Mouse (Mus musculus): ENCODE data around the gene Gm5244. TPM values are rescaled to one million over a fixed set of nuclear protein-coding genes. Genes with fewer than 3 reads are reported as not detected.

The Gm5244 gene
- total RNA-seq (2021): not detected
- long read RNA-seq: 0 reads

DNA sequence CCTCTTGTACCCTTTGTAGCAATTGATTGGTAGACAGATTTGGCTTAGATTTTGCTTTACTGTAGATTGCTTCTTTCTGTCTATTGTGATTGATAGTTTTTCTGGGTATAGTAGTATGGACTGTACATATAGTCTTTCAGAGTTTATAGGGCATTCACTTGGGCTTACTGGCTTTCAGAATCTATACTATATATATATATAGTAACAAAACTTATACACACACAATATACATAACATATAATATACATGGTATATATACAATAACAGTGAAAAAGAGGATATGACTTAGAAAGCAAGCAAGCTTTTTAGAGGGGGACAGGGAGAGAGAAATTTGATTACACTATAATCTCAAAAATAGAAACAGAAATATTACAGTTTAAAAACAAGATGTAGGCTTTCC lies at the start of gene Gm5244:
Gene Gm5244, plus strand, starts transcription at position 301 of the 400 bp plus-strand sequence.
- DNase-seq (ENCODE audit: low spot score in 2 of 2): no peak

DNA sequence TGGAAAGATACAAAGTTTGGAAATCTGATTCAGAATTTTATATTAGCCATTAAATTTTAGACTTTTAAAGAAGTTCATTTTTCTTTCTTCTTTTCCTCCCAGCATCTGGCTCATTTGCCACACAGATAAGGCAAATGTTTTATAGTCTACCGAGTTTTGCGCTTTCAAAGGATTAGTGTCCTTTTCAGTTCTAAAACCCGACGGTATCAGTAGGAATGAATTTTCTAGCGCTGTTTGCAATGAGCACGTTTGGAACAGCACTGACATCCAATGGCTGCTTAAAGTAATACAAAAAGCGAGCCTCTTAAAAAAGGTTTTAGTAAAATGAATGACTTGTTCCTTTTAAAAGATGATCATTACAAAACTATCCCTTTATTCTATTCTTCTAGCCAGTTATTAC lies 49.4 kb upstream of the Gm5244 start:
- DNase-seq (ENCODE audit: low spot score in 2 of 2): peak; percentile 11 to 66

DNA sequence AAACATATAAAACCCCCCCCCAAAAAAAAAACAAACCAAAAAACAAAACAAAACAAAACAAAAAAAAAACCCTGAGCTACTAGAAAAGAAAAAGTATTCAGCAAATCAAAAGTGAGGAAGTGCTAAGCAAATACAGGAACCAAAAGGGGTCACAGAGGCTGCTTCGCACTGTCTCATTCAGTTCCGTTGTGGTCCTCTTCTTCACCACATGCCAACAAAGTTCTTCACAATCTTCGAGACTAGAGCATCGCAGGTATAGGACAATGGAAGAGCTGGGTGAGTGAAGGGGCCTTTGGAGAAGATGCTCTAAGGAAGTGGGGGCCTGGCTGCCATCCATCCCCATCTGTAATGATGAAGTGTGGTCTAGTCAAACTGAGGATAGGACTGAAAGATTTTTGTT lies 48.1 kb upstream of the Gm5244 start:
- no peak for DNase-seq (ENCODE audit: low spot score in 2 of 2)

DNA sequence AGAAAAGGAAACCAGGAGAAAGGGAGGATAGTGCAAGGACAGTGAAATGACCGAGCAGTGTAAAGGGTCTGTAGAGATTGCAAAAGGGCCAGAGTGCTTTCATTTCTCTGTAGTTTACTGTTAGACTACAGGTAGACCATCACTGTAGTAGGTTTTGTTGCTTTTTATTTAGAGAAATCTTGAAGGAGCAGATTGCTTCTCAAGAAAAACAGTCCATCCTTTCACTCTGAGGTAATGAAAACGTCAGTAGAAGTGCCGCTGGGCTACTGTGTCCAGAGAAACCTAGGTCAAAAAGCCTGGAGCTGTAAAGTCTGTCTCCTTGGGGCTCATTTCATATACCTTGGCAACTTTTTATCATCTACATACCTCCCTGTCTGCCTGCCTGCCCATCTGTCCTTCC lies 47.4 kb upstream of the Gm5244 start:
- no peak for DNase-seq (ENCODE audit: low spot score in 2 of 2)

DNA sequence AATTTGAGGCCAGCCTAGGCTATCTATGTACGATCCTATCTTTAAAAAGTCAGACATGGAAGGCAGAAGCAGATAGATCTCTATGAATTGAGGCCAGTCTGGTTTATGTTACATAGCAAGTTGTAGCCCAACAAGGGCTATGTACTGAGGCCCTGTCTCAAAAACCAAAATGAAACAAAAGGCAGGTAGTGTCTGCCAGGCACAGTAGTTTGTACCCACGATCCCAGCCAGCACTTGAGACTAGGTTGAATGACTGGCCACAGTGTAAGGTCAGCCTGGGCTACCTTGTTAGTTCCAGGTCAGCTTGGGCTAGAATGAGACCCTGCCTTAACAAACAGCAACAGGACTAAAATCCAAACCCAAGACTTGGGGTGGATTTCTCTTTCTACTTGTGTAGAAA lies 45.9 kb upstream of the Gm5244 start:
- DNase-seq (ENCODE audit: low spot score in 2 of 2): no peak

DNA sequence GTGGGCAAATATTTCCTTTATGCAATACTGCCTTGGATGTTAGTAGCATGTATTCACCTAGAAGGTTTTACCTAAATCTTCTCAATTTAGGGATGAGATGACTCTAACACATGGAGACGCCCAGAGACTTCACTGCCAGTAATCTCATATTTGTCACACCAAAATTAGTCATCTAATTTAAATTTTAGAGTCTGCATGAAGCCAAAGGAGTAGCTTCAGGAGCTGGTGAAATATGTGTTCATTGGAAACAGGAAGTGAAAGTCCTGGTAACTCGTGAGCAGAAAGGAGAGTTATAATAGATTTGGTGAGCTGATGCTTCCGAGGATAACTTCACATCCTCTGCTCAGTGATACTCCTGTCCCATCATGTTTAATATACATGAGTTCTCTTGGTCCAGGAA lies 45.4 kb upstream of the Gm5244 start:
- no peak for DNase-seq (ENCODE audit: low spot score in 2 of 2)

DNA sequence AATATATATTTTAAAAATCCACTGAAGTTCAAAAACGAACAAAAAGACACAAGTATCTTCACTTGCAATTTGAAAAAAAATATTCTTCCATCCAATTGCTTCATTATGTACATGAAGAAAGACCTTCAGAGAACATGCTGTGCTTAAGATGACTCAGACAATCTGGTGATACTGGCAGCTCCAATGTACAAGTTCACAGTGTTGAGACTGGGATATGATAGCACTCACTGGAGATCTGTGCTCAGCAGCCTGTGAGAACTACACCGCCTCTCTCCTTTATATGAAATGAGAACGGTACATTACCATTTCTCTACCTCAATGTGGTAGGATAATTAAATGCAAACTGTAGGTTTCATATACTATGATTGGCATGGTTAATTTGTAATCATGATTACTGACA lies 43.7 kb upstream of the Gm5244 start:
- DNase-seq (ENCODE audit: low spot score in 2 of 2): peak; percentile 25 to 74

DNA sequence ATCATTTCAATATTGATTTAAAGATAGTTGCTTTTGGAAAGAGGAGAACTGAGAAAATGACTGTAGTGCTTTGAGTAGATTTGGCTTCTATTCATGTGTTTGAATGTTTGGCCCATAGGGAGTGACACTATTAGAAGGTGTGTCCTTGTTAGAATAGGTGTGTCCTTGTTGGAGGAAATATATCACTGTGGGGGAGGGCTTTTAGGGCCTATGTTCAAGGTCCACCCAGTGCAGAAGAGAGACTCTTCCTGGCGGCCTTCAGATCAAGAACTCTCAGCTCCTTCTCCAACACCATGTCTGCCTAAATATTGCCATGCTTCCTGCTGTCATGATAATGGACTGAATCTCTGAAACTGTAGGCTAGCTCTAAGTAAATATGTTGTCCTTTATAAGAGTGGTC lies 42.2 kb upstream of the Gm5244 start:
- DNase-seq (ENCODE audit: low spot score in 2 of 2): no peak

DNA sequence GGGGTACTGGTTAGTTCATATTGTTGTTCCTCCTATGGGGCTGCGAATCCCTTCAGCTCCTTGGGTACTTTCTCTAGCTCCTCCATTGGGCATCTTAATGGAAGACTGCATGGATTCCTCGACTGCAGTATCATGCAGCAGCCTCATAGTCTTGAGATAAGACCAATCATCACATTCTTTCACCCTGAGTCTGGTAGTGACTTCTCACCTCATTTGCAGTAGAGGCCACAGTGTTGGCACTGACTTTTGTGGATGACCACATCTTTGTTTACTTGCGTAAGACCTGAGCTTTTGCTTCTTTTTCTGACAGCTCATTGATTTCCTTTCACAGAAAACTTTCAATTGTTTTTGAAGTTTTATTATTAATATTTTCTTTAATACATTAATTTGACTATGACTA lies 40.8 kb upstream of the Gm5244 start:
- DNase-seq (ENCODE audit: low spot score in 2 of 2): no peak

DNA sequence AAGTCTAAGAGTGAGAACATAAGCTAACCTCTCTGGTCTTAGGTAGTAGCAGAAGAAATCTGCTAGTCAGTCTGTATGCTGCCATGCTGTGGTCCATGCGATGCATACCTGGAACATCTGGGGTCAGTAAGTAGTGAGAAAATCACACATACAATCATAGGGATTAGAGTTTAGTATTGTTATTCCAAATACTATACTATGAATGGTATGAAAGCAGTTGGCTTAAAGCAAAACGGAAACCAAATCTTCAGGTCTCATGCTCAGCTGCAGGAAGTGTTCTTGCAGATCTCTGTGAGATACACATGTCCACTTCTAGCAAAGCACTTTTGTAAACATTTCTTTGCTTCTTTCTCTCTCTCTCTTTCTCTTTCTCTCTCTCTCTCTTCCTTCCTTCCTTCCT lies 40.3 kb upstream of the Gm5244 start:
- DNase-seq (ENCODE audit: low spot score in 2 of 2): no peak

DNA sequence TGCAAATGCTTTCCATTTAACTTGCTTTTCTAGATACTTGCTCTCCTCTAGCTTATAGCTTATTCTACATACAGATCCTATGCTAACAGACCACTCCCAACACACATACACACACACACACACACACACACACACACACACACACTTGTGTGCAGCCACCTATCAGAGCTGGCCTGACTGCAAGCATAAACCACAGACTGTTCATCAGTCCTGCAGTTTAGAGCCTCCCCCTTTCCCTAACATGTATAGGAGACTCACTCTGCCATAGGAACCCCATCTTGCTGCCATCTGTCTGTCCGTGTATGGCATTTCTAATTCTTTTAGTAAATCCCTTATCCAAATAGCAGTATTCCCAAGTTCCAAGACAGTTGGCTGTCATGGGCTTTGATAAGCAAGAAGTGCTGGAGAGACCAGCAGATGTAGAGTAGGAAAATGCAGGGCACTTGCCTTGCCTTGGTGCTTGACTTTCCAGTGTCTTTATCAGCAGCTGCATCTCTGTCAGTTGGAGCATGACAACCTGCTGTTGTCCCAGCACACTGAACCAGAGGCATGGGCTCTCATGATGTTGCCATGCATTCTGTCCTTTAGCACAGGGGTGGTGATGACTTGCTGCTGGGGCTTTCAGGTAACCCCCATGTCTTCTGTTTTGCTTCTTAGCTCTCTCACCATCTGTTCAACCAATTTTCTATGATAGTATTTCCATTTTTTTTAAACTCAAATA lies 33.7 kb upstream of the Gm5244 start:
- DNase-seq (ENCODE audit: low spot score in 2 of 2): no peak

DNA sequence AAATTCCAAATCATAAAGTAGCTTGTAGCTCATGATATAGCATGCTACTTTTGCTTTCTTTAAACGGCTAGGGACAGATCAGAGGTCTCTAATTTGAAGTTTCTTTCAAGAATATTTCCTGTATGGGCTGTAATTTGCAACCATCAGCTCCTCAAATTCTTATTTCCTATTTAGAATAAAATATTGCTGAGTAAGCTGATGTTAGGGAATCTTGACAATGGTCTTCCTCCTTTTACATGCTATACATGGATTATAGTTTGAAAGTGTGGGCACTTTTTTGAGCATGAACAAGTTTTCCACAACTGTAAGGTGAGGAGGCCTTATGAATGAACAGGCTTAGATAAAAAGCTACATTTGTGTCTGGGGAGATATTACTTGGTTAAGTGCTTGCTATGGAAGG lies 32.6 kb upstream of the Gm5244 start:
- DNase-seq (ENCODE audit: low spot score in 2 of 2): no peak

DNA sequence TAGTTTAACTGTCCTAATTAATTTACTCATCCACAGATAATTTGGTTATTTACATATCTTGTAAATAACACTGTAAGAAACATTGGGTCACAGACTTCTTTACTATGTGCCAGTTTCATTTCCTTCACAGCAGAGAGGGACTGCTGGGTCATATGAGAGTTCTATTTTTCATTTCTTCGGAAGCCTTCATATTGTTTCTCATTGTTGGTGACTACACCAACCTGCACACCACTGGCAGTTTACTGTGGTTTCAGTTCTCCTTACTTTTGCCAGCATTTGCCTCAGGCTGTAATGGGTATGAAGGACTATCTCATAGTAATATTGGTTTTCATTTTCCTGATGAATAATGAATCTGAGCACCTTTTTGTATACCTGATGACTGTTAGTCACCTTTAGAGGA lies 28.0 kb upstream of the Gm5244 start:
- DNase-seq (ENCODE audit: low spot score in 2 of 2): no peak

DNA sequence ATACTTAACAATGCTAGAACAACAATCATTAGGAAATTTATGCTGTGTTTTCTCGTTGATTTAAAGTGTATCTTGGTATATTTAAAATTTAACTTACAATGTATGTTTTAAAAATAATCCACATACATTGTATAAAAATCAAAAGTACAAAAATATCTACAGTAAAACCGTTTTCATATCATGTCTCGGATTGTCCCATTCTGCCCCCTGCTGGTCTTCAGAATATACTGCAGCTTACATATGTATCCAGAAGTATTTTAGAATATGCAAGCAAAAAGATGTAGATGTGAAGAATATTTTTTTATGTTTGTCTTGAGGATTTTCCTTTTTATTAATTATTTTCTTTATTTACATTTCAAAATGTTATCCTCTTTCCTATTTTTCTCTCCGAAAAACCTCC lies 26.1 kb upstream of the Gm5244 start:
- peak in 1 of 2 experiments; percentile 30 for DNase-seq (ENCODE audit: low spot score in 2 of 2)

DNA sequence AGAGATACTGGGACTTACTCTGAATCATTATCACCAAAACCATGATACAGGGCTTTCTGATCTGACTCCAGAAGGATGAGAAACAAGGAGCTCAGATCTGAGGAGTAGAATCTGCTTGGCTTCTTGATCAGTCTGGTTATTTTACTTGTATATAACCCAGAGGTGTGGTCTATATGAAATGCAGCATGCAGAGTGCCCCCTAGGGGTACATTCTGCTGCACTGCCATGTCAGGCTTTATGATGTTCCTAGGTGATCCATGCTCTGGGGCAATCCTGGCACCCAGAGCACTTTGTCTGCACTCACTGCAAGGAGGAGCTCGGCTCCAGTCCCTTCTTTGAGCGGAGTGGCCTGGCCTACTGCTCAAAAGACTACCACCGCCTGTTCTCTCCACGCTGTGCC lies 21.9 kb upstream of the Gm5244 start:
- DNase-seq (ENCODE audit: low spot score in 2 of 2): no peak

DNA sequence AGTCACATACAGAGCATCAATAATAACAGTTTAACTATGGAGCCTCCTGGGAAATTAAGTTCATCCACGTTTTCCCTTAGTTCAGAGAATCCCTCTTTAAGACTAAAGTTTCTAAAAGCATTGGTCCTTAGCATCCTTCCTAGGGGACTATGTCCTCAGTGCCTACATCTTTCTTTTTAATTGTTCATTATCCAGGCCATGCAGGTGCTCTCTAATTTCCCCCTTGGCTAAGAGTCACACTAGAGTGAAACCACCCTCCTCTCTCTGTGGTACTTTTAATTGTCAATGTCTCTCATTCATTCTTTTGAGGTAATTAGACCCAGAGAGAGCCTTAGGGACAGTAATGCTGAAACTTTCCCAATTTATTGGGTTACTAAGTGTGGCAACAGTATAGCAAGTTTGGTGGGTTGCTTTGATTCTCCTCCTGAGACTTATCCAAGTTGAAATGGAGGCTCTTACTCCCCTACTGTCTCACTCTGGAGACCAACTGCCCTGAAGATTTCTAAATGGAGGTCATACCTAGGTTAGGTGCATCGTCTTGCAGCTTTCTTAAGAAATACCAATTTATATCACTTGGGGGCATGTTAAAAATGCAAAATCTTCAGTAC lies 15.6 kb upstream of the Gm5244 start:
- no peak for DNase-seq (ENCODE audit: low spot score in 2 of 2)

DNA sequence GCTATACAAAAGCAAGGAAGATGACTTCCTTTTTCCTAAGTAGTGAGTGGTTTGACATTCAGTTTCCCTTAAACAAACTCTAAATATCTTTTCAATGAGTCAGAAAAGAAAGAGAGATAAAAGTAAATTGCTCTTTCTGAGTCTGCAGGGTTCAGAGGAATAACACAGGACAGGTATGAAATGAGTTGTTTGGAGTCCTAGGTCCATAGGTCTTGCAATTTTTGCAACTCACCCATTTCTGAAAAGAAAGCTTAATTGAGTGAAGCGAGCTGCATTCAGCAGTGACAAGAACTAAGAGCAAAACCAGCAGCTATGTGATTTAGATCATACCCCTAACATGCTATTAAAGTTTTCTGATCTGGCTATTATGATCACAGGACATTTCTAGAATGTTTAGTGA lies 14.9 kb upstream of the Gm5244 start:
- DNase-seq (ENCODE audit: low spot score in 2 of 2): no peak

DNA sequence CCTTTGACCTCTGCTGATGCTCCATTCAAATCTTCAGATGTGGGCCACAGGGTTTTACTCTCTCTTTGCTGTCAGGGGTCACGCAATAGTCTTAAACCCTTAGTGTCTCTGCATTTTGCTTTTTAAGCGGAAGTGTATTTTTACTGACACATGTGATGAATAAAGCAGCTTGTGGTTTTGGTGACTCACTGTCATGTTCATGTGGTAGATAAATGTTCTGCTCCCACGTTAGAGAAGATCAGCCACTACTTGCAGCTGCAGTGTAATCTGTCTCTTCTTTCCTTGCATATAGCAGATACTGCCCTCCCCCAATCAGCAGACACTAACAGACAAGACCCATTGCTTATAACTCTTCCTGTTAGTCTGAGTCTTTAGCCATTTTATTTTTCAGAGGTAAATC lies 12.9 kb upstream of the Gm5244 start:
- DNase-seq (ENCODE audit: low spot score in 2 of 2): peak; percentile 4 to 58

DNA sequence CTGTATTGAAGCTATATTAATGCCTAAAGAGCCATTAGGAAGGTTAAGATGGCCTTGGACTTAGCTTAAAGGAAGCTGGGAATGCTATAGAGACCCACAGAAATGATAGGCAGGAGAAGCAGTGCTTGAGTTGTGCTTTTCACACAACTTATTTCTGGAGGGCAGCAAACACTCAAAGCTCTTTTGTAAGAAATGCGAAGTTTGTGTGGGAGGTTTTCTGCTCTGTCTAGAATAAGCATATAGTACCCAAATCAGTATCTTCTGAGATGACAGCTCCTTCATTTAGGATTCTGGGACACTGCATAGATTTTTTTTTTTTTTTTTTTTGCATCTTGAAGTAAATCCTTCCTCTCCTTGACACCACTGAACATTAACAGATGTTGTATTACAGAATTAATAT lies 8.0 kb upstream of the Gm5244 start:
- DNase-seq (ENCODE audit: low spot score in 2 of 2): no peak

DNA sequence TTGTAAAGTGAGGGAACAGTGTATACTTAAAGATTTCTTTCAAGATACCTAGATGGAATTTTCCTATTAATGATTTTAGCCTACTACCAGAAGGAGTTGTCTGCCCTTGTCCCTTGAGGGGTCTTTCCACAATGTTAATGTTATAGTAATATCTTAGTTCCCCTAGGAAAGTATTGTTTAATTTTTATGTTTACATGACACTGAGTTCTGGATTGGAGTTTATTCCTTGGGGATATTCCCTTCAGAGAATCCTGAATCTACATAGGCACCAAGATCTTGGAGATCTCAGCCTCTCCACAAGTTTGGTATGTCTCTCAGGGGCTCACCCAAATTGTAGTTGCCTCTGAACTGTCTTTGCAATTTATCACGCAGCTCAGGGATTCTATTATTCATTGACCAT lies 10.5 kb downstream of the Gm5244 start, which contains the start of gene Olfr1444:
Gene Olfr1444, plus strand, starts transcription at position 301 of the 400 bp plus-strand sequence.
- no peak for DNase-seq (ENCODE audit: low spot score in 2 of 2)

DNA sequence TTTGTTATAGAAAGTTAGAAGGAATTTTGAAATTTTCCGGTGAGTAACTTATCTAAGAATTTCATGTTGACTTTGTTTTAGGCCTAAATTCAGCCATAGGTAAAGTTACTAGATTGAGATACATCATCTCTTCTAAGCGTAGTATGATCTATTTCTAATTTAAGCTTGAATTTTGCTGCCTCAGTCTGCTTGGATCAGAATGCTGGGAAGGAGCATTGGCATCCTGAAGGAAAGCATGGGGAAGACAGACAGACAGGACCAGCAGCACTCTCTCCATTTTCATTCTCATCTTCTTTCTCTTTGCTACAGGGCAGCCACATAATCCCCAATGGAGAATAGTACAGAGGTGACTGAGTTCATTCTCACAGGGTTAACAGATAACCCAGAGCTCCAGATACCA lies 37.1 kb downstream of the Gm5244 start, which contains the start of gene Olfr1445:
Gene Olfr1445, plus strand, starts transcription at position 301 of the 400 bp plus-strand sequence.
- no peak for DNase-seq (ENCODE audit: low spot score in 2 of 2)

DNA sequence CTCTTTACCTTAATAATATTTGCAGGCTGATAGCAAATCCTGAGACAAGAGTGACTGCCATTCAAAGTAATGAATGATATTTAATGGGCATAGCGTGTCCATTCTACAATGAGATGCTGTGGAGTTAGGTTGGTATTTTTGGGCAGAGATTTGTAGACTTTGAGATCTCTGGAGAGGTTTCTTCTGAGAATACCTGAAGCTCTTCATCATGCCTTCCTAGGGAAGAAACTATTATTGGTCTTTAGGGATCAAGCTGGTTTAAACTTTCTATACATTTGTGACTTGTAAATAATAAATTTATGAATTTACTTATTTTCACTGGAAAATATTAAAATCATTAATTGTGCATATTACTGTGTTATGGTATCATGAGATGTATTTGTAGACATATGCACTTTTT lies 46.9 kb downstream of the Gm5244 start, which contains the start of gene Olfr1446:
Gene Olfr1446, minus strand, starts transcription at position 101 of the 400 bp plus-strand sequence.
- DNase-seq (ENCODE audit: low spot score in 2 of 2): no peak

All from layer of hippocampus, adult 18-20 months (tissue).